Mouse (Mus musculus) thymus, adult 2 months (tissue): ENCODE results near the gene Gal3st4. TPM values are rescaled to one million over a fixed set of nuclear protein-coding genes. Genes with fewer than 3 reads are reported as not detected.

Source experiments
- DNase-seq: peaks from one replicate; pipeline ENCODE4 v3.0.0; 2021
- H3K27ac ChIP-seq: fragments of 200-500 bp; 2 replicates; pipeline ENCODE4 v1.5.1; 2012; ENCODE audit warnings: low read length, control low read depth; ENCODE audit not compliant: control insufficient read depth, insufficient read depth
- H3K27me3 ChIP-seq: fragments of 200-500 bp; 2 replicates; pipeline ENCODE4 v1.6.1; 2012; ENCODE audit warnings: mild to moderate bottlenecking, low read length, moderate library complexity, mixed read lengths; ENCODE audit not compliant: control insufficient read depth, insufficient read depth
- H3K36me3 ChIP-seq: fragments of 200-500 bp; 2 replicates; pipeline ENCODE4 v1.6.1; 2012; ENCODE audit warnings: mild to moderate bottlenecking, low read length, moderate library complexity; ENCODE audit not compliant: control insufficient read depth, insufficient read depth
- H3K4me1 ChIP-seq: fragments of 200-500 bp; replicated peaks from 2 replicates; pipeline ENCODE4 v1.6.1; 2012; ENCODE audit warnings: low read length; ENCODE audit not compliant: control insufficient read depth, insufficient read depth
- H3K4me3 ChIP-seq: fragments of 200-500 bp; 2 replicates; pipeline ENCODE4 v1.5.1; 2012; ENCODE audit warnings: mild to moderate bottlenecking, low read length, control low read depth, moderate library complexity; ENCODE audit not compliant: control insufficient read depth, insufficient read depth
- CTCF ChIP-seq: fragments of 200-500 bp; IDR thresholded peaks from 2 replicates; pipeline ENCODE4 v1.5.1; 2012; ENCODE audit warnings: mild to moderate bottlenecking, control low read depth, low read length, moderate library complexity, borderline replicate concordance; ENCODE audit not compliant: control insufficient read depth, poor library complexity, insufficient read depth; ENCODE audit errors: extremely low read depth
- POLR2A ChIP-seq: fragments of 200-500 bp; IDR thresholded peaks from 2 replicates; pipeline ENCODE4 v1.6.1; 2012; ENCODE audit warnings: mild to moderate bottlenecking, low read length, control low read depth, moderate library complexity; ENCODE audit not compliant: control insufficient read depth, poor library complexity, insufficient read depth; ENCODE audit errors: extremely low read depth
- WGBS: fragments of 180-500 bp; shearing (Covaris S2); methylation state at CpG from one replicate; pipeline ENCODE4 v1.1.7; 2018; 5-methylcytosine and 5-hydroxymethylcytosine counted together
- polyA plus RNA-seq: library from polyadenylated mRNA; depleted of rRNA; stranded (reverse); fragments of >200 nt; gene quantifications from 2 replicates; pipeline ENCODE4 v1.2.3, GENCODE M21; 2012; rRNA removed

The Gal3st4 gene
- polyA plus RNA-seq, result 1.3 and 1.4 TPM in 2 replicates

GRCm38 (mm10) chr5:138272409-138272923, at the start of gene Gal3st4:
Gene Gal3st4, minus strand, starts transcription at chr5:138272840.
- no peak for TF ChIP-seq POLR2A
- TF ChIP-seq CTCF, result no peak
- Histone ChIP-seq H3K36me3 (no peaks in the 10 kb centered on the region), H3K27ac (no peak within 1 kb of the TSS), H3K4me3 (no peak within 1 kb of the TSS), H3K27me3 (no peaks in the 10 kb centered on the region), H3K4me1 (no peaks in the 10 kb centered on the region)
- DNase-seq, result no peak
- 53% methylated on average over 12 of the region's 12 CpGs for WGBS

DNA sequence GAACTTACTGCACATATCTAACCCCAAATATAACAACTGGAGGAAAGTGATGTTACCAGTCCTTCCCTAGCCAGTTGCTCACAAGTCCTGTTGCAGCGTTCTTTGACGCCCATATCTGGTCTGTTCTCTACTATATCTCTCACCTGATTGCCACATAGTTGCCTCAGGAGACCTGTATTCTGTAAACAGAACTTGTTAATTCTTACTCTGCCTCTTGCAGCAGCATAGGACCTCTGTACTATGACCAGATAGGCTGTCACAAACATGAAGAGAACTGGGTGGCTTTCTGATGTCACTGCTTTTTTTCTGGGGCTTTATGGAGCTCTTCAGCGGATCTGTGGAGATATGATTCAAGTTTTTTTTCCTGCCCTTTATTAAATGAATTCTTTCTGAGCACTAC, 40.2 kb upstream of the Gal3st4 start:
- no peak overlapping the region for H3K27ac ChIP-seq
- 96% methylated on average over 3 of the region's 3 CpGs for WGBS
- TF ChIP-seq CTCF (no peak), POLR2A (no peak)

GRCm38 (mm10) chr5:138299613-138300012, 27.0 kb upstream of the Gal3st4 start:
- TF ChIP-seq POLR2A (no peak), CTCF (no peak)
- no peaks in the 10 kb centered on the region for H3K27me3 ChIP-seq

More for the DNA sequence above, 40.2 kb upstream of the Gal3st4 start:
- Histone ChIP-seq H3K4me3 (no peak overlapping the region), H3K4me1 (no peaks in the 10 kb centered on the region), H3K36me3 (no peaks in the 10 kb centered on the region), H3K27me3 (no peaks in the 10 kb centered on the region)
- DNase-seq, result no peak

GRCm38 (mm10) chr5:138294158-138294557, 21.5 kb upstream of the Gal3st4 start:
- Histone ChIP-seq H3K36me3 (no peaks in the 10 kb centered on the region), H3K4me3 (no peak overlapping the region), H3K27ac (no peak overlapping the region), H3K4me1 (no peaks in the 10 kb centered on the region), H3K27me3 (no peaks in the 10 kb centered on the region)
- no peak for DNase-seq
- TF ChIP-seq CTCF, result no peak
- no peak for TF ChIP-seq POLR2A

More at GRCm38 (mm10) chr5:138299613-138300012, 27.0 kb upstream of the Gal3st4 start:
- no peak overlapping the region for H3K4me3 ChIP-seq
- H3K4me1 ChIP-seq, result no peaks in the 10 kb centered on the region
- no peak overlapping the region for H3K27ac ChIP-seq
- H3K36me3 ChIP-seq, result no peaks in the 10 kb centered on the region
- no peak for DNase-seq
- 98% methylated on average over 2 of the region's 2 CpGs for whole genome bisulfite sequencing

DNA sequence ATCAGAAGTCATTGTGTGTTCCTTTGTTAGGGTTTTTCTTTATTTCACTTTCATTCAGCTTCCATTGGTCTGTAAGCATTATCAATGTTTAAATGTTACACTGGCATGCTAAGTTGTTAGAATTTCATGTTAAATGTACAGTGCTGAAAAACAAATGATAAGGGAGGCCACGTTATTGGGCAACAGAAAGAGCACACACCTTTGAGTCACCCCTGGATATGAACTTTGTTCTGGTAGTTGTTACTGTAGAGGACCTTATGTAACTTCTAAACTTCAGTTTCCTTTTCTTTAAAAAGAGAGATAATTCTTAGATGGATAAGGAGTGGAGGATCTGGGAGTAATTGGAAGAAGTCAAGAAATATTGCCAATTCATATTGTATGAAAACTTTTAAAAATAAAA, 19.0 kb upstream of the Gal3st4 start:
- TF ChIP-seq POLR2A, result no peak
- TF ChIP-seq CTCF, result no peak
- Histone ChIP-seq H3K4me1 (no peaks in the 10 kb centered on the region), H3K36me3 (no peaks in the 10 kb centered on the region), H3K4me3 (no peak overlapping the region), H3K27ac (no peak overlapping the region), H3K27me3 (no peaks in the 10 kb centered on the region)
- no peak for DNase-seq
- WGBS, result 86% methylated on average over 1 of the region's 1 CpGs

GRCm38 (mm10) chr5:138287861-138288260, 15.2 kb upstream of the Gal3st4 start:
- DNase-seq, result peak; percentile 31
- Histone ChIP-seq H3K27ac (no peak overlapping the region), H3K27me3 (no peaks in the 10 kb centered on the region), H3K4me1 (no peaks in the 10 kb centered on the region), H3K36me3 (no peaks in the 10 kb centered on the region), H3K4me3 (no peak overlapping the region)
- 82% methylated on average over 3 of the region's 3 CpGs for WGBS
- TF ChIP-seq POLR2A (no peak), CTCF (no peak)

- H3K36me3 ChIP-seq, result no peaks in the 10 kb centered on the region
- H3K4me1 ChIP-seq, result peaks cover 7% of the 10 kb centered on the region; the same call in 1 of the 2 replicates
- no peaks in the 10 kb centered on the region for H3K27me3 ChIP-seq
- H3K27ac ChIP-seq, result no peak overlapping the region
- no peak overlapping the region for H3K4me3 ChIP-seq
- DNase-seq, result no peak
- TF ChIP-seq CTCF (no peak), POLR2A (no peak)
- 74% methylated on average over 1 of the region's 1 CpGs for WGBS
These were observed 10.9 kb upstream of the Gal3st4 start for GRCm38 (mm10) chr5:138283540-138283939.
